Mouse (Mus musculus) thymus, adult 2 months (tissue): ENCODE data around the gene Insig1.

ENCODE experiments used
- CTCF ChIP-seq: fragments of 200-500 bp; IDR thresholded peaks from 2 replicates; pipeline ENCODE4 v1.5.1; 2012; ENCODE audit warnings: mild to moderate bottlenecking, control low read depth, low read length, moderate library complexity, borderline replicate concordance; ENCODE audit not compliant: control insufficient read depth, poor library complexity, insufficient read depth; ENCODE audit errors: extremely low read depth
- POLR2A ChIP-seq: fragments of 200-500 bp; IDR thresholded peaks from 2 replicates; pipeline ENCODE4 v1.6.1; 2012; ENCODE audit warnings: mild to moderate bottlenecking, low read length, control low read depth, moderate library complexity; ENCODE audit not compliant: control insufficient read depth, poor library complexity, insufficient read depth; ENCODE audit errors: extremely low read depth

GRCm38 (mm10) chr5:28079431-28079830, 8.3 kb downstream of the Insig1 start:
- TF ChIP-seq POLR2A = no peak
- no peak for TF ChIP-seq CTCF
